Mouse (Mus musculus): ENCODE measurements around the gene Sema6d.

DNA sequence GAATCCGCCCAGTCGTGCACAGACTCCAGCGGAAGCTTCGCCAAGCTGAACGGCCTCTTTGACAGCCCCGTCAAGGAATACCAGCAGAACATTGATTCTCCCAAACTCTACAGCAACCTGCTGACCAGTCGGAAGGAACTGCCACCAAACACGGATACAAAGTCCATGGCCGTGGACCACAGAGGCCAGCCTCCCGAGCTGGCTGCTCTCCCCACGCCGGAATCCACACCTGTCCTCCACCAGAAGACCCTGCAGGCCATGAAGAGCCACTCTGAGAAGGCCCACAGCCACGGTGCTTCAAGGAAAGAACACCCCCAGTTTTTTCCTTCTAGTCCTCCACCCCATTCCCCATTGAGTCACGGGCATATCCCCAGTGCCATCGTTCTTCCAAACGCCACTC is 574.4 kb downstream of the Sema6d start:
- TF ChIP-seq CTCF (IDR thresholded peaks at IDR 0.05; ENCODE audit: low read depth) (no peak), EP300 (IDR thresholded peaks at IDR 0.05; ENCODE audit: low read depth) (no peak)
